Mouse (Mus musculus) megakaryocyte, embryonic 14.5 days (primary cell): ENCODE results near the gene Rassf3. TPM values are rescaled to one million over a fixed set of nuclear protein-coding genes. Genes with fewer than 3 reads are reported as not detected.

Experiments used
- H3K27me3 ChIP-seq: replicated peaks from 2 replicates; pipeline ENCODE3; 2012; ENCODE audit warnings: inconsistent platforms
- H3K36me3 ChIP-seq: replicated peaks from 2 replicates; pipeline ENCODE3; 2012; ENCODE audit warnings: low read length, inconsistent platforms, mixed read lengths
- H3K4me1 ChIP-seq: 2 replicates; pipeline ENCODE4 v1.6.1; 2012; ENCODE audit warnings: inconsistent platforms
- H3K4me3 ChIP-seq: replicated peaks from 2 replicates; pipeline ENCODE3; 2012; ENCODE audit warnings: moderate library complexity, mild to moderate bottlenecking, inconsistent platforms
- H3K9me3 ChIP-seq: 2 replicates; pipeline ENCODE4 v1.6.1; 2012; ENCODE audit warnings: inconsistent platforms
- FLI1 ChIP-seq: IDR thresholded peaks from 2 replicates; pipeline ENCODE4 v1.6.1; 2012; ENCODE audit warnings: low read length, inconsistent platforms, mixed read lengths
- GATA1 ChIP-seq: IDR thresholded peaks from 3 replicates; pipeline ENCODE4 v1.6.1; 2012; ENCODE audit warnings: mixed read lengths, low read length, inconsistent platforms, borderline replicate concordance
- polyA plus RNA-seq: library from polyadenylated mRNA; stranded (reverse); fragments of >175 nt; gene quantifications from 2 replicates; pipeline ENCODE4 v1.2.3, GENCODE M21; 2012; ENCODE audit warnings: low replicate concordance; ENCODE audit not compliant: insufficient read depth

The Rassf3 gene
- polyA plus RNA-seq, 1 experiment, result 1.9 TPM

- TF ChIP-seq GATA1, result no peak
- TF ChIP-seq FLI1, result no peak
- Histone ChIP-seq H3K4me1 (peaks cover 10% of the 10 kb centered on the region; the same call in 1 of the 2 replicates), H3K27me3 (peaks cover 20% of the 10 kb centered on the region), H3K4me3 (no peak overlapping the region), H3K36me3 (peaks cover 11% of the 10 kb centered on the region), H3K9me3 (no peaks in the 10 kb centered on the region)
Measured at GRCm38 (mm10) chr10:121418835-121419234, 57.3 kb downstream of the Rassf3 start.

DNA sequence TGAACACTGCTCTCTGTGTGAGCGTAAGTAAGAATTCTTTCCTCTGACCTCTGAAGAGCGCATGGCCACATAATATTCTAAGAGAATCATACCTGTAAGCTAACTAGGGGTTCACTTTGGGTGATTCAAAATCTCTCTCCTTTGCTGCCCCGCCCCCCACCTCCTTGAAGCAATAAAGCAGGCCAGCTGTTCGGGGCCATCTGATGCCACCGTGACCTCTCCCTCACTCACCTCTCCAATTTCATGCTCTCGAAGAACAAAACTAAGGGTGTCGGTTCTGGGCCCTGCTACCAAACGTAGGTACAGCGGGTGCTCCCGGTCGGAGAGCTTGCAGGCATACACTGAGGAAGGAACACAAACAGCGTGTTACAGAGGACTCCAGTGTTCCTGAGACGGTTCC lies 62.0 kb downstream of the Rassf3 start:
- H3K4me3 ChIP-seq, result no peak overlapping the region
- no peaks in the 10 kb centered on the region for H3K9me3 ChIP-seq
- TF ChIP-seq FLI1 (no peak), GATA1 (no peak)
- peaks cover 20% of the 10 kb centered on the region for H3K27me3 ChIP-seq
- peaks cover 19% of the 10 kb centered on the region for H3K36me3 ChIP-seq
- no peaks in the 10 kb centered on the region for H3K4me1 ChIP-seq

DNA sequence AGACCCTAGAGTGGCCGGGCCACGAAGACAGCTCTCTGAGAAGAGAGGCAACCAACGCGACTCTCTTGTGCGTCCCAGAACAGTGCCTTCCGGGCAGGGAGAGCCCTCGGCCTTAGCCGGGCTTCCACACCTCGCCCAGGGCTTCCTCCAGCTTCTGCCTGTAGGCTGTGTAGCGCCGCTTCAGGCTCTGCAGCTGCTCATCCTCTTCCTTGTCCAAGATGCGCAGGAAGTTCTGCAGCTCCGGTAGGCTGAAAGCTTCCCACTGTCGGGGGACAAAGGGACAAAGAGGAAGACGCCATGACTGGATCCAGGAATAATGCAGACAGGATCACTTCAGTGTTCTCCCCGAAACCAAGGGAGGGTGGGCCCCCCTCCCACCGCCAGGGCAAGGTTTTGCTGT lies 63.3 kb downstream of the Rassf3 start:
- H3K27me3 ChIP-seq, result peaks cover 18% of the 10 kb centered on the region
- no peaks in the 10 kb centered on the region for H3K4me1 ChIP-seq
- no peaks in the 10 kb centered on the region for H3K9me3 ChIP-seq
- H3K36me3 ChIP-seq, result peaks cover 19% of the 10 kb centered on the region
- no peak overlapping the region for H3K4me3 ChIP-seq
- TF ChIP-seq FLI1 (no peak), GATA1 (no peak)

DNA sequence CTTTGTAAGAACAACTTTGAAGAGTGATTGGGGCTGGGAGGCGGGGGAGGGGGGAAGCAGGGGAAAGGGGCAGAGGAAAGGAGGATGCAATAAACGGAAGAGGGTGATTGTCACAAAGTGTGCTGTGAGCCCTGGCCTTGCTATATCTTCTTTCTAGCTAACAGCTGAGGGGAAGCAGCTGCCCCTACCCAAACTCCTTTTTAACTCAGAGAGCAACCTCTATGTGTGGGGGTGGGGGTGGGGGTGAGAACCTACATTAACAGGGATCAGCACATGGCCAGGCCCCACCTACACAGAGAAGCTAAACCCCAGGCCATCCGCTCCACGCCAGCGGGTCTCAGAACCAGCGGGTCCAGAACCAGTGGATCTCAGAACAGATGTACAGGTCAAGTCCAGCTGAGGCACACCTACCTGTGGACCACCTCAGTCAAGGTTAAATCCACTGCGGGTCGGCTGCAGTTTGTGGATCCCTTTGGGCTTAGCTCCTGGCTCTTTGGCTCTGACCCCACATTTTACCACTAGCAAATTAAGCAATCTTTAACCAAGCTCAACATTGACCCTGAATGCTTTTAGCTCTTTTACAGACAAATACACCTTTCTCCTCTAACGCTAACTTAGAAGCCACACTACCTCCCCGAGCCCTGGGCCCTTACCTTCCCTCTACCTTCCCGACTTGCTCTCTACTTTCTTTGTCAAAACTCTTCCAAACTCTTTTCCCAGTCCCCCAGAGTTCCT lies 64.3 kb downstream of the Rassf3 start:
- Histone ChIP-seq H3K36me3 (peaks cover 19% of the 10 kb centered on the region), H3K4me3 (no peak overlapping the region), H3K9me3 (no peaks in the 10 kb centered on the region), H3K27me3 (peaks cover 18% of the 10 kb centered on the region), H3K4me1 (no peaks in the 10 kb centered on the region)
- no peak for TF ChIP-seq FLI1
- TF ChIP-seq GATA1, result no peak

GRCm38 (mm10) chr10:121409717-121410116 lies 66.4 kb downstream of the Rassf3 start:
- Histone ChIP-seq H3K4me3 (no peak overlapping the region), H3K4me1 (no peaks in the 10 kb centered on the region), H3K27me3 (peaks cover 14% of the 10 kb centered on the region), H3K36me3 (peaks cover 9% of the 10 kb centered on the region), H3K9me3 (no peaks in the 10 kb centered on the region)
- TF ChIP-seq FLI1 (no peak), GATA1 (no peak)

- Histone ChIP-seq H3K27me3 (peaks cover 19% of the 10 kb centered on the region), H3K4me3 (no peak overlapping the region), H3K4me1 (0 out of 2 replicates have a peak, but pooled peaks cover 3% of the 10 kb centered on the region), H3K9me3 (peaks cover 9% of the 10 kb centered on the region), H3K36me3 (no peaks in the 10 kb centered on the region)
- TF ChIP-seq FLI1 (no peak), GATA1 (no peak)
Measured at GRCm38 (mm10) chr10:121403946-121404345, 72.2 kb downstream of the Rassf3 start.

DNA sequence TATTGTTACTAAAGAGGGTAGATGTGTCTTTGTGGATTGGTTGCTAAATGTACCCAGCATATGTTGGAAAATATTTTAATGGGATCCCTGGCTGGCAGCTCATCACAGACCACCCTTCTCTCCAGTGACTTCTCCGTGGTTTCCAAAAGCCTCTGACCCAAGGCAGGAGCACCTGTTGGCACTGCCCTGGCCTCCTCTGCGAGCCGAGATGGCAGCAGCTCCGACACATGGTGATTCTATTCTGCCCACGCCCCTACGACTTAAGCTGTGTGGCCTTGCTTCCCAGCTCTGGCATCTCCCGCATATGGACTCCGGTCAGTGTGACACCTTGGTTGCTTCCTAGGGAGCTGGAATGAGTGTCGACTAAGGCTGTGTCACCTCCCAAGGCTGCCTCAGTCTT lies 73.0 kb downstream of the Rassf3 start:
- H3K27me3 ChIP-seq, result peaks cover 21% of the 10 kb centered on the region
- no peaks in the 10 kb centered on the region for H3K36me3 ChIP-seq
- 0 out of 2 replicates have a peak, but pooled peaks cover 3% of the 10 kb centered on the region for H3K4me1 ChIP-seq
- TF ChIP-seq GATA1 (no peak), FLI1 (no peak)
- peaks cover 9% of the 10 kb centered on the region for H3K9me3 ChIP-seq
- no peak overlapping the region for H3K4me3 ChIP-seq

DNA sequence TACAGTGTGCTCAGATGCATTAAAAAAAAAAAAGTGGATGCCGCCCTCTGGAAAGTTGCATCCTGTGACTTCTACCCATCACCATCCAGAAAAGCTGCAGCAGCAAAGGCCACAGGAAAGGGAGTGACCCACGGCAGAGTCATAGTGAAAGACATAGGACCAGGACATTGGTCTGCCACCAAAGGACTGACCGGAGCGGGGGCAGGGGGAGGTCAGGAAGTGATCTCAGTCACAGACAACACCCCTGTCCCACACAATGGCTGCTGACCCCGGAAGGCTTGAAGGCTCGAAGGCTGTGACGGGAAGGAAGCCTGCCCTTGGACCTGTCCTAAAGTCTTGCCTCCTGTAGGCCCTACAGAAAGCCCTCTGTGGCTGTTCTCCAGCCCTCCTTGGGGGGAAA lies 75.1 kb downstream of the Rassf3 start:
- Histone ChIP-seq H3K4me3 (no peak overlapping the region), H3K36me3 (peaks cover 13% of the 10 kb centered on the region), H3K27me3 (peaks cover 21% of the 10 kb centered on the region), H3K4me1 (0 out of 2 replicates have a peak, but pooled peaks cover 3% of the 10 kb centered on the region), H3K9me3 (peaks cover 9% of the 10 kb centered on the region)
- TF ChIP-seq GATA1, result no peak
- TF ChIP-seq FLI1, result no peak

DNA sequence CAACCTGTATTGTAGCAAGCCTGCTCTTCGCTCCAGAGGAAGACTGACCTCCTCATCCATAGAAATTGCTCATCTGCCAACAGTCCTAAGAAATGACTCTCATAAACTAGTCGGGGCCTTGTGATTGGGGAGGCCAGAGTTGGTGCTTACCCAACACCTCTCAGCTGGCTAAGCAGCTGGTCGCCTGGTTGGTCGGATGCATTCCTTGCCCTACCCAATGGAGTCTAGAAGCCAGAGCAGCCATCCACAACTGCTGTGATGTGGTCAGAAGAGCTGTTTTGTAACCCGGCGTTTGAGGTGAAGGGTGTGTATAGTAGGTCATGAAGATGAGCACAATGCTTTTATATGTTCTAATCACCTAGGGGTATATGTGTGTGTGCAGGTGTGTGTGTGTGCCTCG lies 77.5 kb downstream of the Rassf3 start:
- Histone ChIP-seq H3K4me3 (no peak overlapping the region), H3K9me3 (peaks cover 9% of the 10 kb centered on the region), H3K27me3 (peaks cover 15% of the 10 kb centered on the region), H3K36me3 (peaks cover 37% of the 10 kb centered on the region), H3K4me1 (0 out of 2 replicates have a peak, but pooled peaks cover 3% of the 10 kb centered on the region)
- TF ChIP-seq FLI1 (no peak), GATA1 (no peak)

DNA sequence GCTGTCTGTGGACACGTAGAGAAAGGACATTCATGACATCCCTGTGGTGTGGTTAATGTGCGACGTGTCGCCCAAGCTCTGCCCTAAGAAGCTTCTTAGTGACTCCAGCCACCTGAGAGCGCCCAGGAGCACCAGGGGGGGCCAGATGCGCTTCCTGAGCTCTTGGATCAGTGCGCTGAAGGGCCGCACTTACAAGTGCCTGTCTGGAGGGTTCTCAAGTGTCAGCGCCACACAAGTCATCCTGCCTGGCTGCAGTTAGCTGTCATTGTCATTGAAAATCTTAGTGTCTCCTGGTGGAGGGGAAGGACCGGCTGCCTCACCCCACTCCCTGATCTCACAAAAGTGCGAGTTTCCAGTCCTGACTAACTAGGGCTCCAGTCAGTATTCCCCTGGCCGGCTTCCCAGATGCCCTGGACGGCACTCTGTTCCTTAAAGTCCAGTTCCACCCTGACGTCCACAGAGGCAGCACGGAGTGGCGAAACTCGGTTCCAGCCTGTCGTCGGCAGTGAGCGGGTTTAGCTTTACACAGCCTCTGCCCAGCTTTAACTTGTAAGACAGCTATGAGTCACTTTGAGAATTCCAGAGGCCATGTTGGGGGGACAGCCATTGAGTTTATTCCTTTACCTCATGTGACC lies 80.5 kb downstream of the Rassf3 start:
- H3K9me3 ChIP-seq, result no peaks in the 10 kb centered on the region
- TF ChIP-seq GATA1 (no peak), FLI1 (no peak)
- H3K4me1 ChIP-seq, result no peaks in the 10 kb centered on the region
- peaks cover 4% of the 10 kb centered on the region for H3K27me3 ChIP-seq
- H3K4me3 ChIP-seq, result no peak overlapping the region
- peaks cover 66% of the 10 kb centered on the region for H3K36me3 ChIP-seq
